Mouse (Mus musculus) thymus, postnatal 25 days (tissue): ENCODE results near the gene Camk2g.

Experiments used
- DNase-seq: peaks from one replicate; pipeline ENCODE4 v3.0.0; 2022

The Camk2g gene

GRCm38 (mm10) chr14:20700362-20700761 lies 93.5 kb downstream of the Camk2g start:
- DNase-seq: no peak

GRCm38 (mm10) chr14:20698515-20698914 lies 95.4 kb downstream of the Camk2g start:
- DNase-seq: no peak

- DNase-seq: peak; percentile 52
Measured at GRCm38 (mm10) chr14:20696986-20697385, 96.9 kb downstream of the Camk2g start.

- no peak for DNase-seq
Measured at GRCm38 (mm10) chr14:20695761-20696520, 97.9 kb downstream of the Camk2g start.

GRCm38 (mm10) chr14:20694884-20695760 lies 98.8 kb downstream of the Camk2g start, which contains the start of gene Fut11:
Fut11 (plus strand) TSS chr14:20694968.
- peak; percentile 80 for DNase-seq

- peak; percentile 14 for DNase-seq
Measured at GRCm38 (mm10) chr14:20694185-20694883, 99.6 kb downstream of the Camk2g start.

GRCm38 (mm10) chr14:20693589-20694101 lies 100.2 kb downstream of the Camk2g start:
- no peak for DNase-seq

GRCm38 (mm10) chr14:20691772-20692171 lies 102.1 kb downstream of the Camk2g start:
- no peak for DNase-seq

GRCm38 (mm10) chr14:20689009-20689408 lies 104.9 kb downstream of the Camk2g start:
- no peak for DNase-seq

- DNase-seq: no peak
Measured at GRCm38 (mm10) chr14:20686576-20686975, 107.3 kb downstream of the Camk2g start.
